Mouse (Mus musculus) gastrocnemius, postnatal 4 days (tissue): ENCODE data around the gene Kremen2. TPM values are rescaled to one million over a fixed set of nuclear protein-coding genes. Genes with fewer than 3 reads are reported as not detected.

Source experiments
- DNase-seq, 2 experiments: peaks; one replicate each; pipeline ENCODE4 v3.0.0; 2021 to 2022; ENCODE audit warnings: low spot score in 2 of 2, mixed read lengths in 2 of 2
- total RNA-seq, 2 experiments: library from RNA; stranded (reverse); gene quantifications; 2 replicates each; pipeline ENCODE4 v1.2.3; 2021

Gene Kremen2
- total RNA-seq, 2 experiments from 2014 or later: 0.13 to 0.20 TPM

DNA sequence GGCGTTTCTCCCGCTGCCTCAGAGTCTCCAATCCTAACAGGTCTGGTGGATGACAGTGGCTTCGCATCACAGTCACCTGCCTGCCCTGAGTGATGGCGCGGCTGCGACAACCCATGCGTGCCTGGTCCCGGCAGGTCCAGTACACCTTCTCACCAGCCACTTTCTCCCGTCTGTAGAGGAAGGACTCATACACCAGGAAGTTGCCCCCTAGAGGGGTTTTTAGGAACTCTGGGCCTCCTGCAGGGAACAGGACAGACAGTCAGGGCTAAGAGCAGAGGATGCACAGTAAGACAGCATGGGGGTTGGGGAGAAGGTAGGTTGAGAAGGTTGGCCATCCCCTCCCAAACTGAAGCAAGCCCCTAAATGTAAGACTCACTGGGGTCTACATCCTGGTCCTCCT is 14.6 kb upstream of the Kremen2 start:
- DNase-seq: no peak

DNA sequence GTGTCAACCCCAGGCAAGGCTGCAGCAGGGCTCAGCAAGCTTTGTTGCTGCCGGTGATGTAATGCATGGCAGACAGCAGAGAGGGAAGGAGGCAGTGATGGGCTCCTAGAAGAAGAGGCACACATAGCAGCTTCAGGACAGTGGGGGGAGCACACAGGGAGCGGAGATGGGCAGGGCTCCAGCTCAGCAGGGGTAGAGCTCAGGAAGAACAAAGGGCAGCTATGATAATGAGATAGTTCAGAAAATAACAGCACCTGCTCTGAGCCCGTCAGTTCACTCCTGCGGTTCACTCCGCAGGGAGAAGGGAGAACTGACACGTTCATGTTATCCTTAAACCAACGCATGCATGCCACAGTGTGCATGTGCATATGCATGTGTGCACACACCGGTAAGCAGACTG is 13.2 kb upstream of the Kremen2 start:
- DNase-seq: no peak

- DNase-seq: no peak
Observed at GRCm38 (mm10) chr17:23757581-23757980, 11.9 kb upstream of the Kremen2 start.

DNA sequence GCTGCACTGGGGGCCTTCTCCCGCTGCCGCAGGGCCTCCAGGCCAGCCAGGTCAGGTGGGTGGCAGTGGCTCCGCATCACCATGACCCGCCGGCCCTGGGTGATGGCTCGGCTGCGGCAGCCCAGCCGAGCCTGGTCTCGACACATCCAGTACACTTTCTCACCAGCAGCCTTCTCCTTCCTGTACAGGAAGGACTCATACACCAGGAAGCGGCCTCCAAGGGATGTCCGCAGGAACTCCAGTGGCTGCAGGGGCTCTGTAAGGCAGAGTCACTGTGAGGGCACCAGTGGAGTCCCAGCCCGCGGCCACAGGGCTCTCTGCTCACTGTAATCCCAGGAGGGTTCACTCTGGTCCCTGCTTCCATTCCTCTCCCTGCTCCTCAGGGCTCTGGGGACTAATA is 10.1 kb upstream of the Kremen2 start:
- DNase-seq: no peak

DNA sequence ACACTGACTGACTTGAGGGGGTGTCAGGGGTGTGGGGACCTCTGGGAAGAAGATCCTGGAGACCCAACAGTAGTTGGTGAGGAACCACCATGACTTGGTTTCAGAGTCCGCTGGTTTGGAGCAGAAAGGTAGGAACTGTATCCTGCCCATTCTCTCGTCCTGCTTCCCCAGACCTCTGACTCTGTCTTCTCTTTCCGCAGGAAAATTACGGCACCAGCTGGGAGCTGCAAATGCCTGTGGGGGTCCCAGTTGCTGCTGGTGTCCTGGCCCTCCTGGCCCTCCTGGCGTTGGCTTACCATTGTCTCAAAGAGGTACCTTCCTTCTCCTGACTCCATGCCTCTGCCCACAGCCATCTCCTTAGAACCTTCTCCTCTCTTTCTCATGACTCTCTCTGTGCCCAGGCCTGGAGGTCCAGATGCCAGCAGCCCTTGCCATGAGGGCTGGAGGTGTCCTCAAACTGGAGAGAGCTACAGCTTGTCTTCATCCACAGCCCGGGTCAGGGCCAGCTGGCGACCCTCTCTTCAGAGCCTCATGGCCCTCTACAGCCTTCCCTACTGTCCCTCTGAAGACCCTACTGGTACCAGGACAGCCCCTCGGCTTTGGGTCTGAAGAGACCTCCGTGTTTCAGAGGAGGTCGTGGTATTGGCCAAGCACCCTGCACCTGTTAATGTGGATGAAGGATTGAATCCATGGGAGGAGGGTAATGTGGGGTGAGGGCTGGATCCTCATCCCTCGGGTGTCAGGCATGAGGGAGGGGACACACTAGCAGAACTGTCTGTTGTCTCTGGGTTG is 4.0 kb upstream of the Kremen2 start:
- no peak for DNase-seq

DNA sequence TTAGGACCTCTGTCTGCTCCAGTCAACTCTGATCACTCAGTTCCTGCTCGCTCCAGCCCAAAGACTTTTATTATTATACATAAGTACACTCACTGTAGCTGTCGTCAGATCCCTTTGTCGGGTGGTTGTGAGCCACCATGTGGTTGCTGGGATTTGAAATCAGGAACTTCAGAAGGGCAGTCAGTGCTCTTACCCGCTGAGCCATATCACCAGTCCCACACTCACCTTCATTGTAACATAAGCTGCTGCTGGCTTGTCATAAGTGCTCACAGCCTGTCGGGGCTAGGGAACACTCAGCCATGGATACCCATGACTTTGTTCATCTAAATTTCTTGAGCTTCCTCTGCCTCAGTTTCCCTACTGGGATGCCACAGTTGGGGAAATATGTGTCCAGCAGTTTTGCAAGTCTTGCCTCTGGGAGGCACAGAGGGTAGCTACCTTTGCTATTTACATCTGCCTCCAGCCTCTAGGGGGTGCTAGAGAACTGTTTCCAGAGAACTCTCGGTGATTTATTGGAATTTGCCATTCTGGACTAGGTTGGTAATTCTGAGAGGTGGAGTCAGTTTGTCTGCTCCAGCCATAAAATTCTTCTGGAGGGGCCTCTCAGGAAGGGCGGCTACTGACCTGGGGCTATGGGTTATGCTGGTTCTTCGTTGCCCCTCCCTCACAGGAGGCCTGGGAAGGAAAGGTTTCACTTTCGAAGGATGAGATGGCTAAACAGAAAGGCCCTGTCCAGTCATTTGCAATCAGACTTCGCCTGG is 3.2 kb upstream of the Kremen2 start:
- peak; percentile 41 to 64 for DNase-seq

DNA sequence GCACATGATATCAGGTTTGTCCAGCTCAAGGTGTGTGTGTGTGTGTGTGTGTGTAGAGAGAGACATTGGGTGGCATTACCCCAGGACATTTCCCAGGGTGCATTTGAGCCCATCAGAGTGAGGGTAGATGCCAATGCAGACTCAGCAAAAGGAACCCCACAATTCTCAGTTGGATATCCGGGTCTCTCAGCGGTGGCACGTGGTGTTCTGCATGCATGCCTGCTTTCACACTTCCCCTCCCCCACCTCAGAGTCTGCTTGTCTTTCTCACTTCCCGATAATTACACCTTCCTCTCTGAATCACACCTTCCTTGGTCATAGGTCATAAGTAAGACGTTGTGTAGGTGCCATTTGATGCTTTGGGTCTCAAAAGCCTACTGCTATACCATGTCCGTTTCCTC is 2.4 kb upstream of the Kremen2 start:
- no peak for DNase-seq

DNA sequence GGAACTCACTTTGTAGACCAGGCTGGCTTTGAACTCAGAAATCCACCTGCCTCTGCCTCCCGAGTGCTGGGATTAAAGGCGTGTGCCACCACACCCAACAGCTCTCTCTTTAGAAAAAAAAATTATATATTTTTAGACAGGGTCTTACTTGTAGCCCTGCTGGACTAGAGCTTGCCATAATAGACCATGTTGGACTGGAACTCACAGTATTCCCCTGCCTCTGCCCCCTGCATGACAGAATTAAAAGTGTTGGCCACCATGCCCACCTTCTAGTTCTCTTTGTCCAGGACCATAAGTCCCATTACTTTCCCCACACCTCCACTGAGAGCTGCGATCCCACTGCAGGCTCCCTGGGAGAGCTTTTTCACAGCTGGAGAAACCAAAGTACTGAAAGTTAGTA is 1.8 kb upstream of the Kremen2 start:
- DNase-seq: no peak

- DNase-seq: no peak
Observed at GRCm38 (mm10) chr17:23746767-23747166, 1.1 kb upstream of the Kremen2 start.

- no peak for DNase-seq
Observed at GRCm38 (mm10) chr17:23746311-23746710, 678 bp upstream of the Kremen2 start.

- no peak for DNase-seq
Observed at GRCm38 (mm10) chr17:23744651-23745050, 982 bp downstream of the Kremen2 start.

DNA sequence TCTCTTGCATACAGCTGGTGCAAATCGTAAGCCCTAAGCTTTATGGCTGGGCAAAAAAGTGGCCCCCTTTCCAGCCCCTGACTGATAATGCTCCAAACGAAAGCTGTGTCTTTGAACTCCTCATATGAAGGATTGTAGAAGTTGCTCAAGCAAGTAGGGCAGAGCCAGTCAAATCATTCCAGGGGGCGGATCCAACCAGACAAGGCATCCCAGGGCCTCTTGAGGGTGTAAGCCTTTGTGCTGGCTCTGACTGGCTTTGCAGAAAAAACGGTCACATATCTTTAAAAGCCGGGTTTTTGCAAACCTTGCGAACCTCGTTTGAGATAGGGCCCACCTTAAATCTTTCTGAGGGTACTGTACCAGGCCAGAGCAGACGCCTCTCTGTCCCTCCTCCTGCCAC is 1.6 kb downstream of the Kremen2 start:
- no peak for DNase-seq

DNA sequence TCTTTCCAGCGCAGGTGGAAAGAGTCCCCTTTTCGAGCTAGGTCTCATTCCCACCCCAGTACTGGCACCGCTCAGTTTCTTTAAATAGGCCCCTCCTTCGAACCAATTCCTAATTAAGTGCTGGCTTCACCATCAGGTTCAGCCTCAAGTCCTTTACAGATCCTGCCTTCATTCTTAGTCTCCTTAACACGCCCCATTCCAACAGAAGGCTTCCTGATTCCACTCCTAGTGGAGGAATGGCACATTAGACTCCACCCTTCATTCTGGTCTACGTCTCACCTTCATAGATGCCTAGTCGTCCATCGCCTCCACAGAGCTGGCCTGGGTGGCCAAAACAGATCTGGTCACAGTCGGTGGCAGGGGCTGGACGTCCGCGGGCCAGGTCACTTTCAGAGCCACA is 2.7 kb downstream of the Kremen2 start:
- no peak for DNase-seq

DNA sequence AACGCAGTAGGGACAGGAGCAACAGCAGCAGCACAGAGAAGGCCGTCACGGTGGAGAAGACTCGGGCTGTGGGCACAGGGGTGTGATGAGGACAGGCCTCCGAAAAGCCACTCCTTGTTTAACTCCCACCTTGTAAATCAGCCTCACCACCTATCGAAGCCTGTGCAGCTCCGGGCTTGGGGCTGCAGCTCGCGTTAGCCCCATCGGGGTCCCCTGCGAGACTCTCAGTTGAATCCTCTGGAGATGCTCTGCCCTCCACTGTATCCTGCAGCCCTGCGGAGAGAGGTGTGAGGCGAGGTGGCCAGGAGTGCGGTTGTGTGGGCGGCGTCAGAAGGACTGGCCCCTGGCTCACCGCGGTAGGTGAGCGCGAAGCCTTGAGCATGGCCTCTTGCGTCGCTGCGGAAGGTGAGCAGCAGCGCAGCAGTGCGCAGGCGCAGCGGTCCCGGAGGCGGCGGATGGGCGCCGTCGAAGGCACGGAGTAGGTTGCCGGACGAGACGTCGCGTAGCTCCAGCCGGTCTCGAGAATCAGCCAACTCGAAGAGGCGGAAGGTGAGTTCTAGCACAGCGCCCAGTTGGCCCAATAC is 3.3 kb downstream of the Kremen2 start:
- DNase-seq: no peak

GRCm38 (mm10) chr17:23741359-23742209 is 4.0 kb downstream of the Kremen2 start:
- no peak for DNase-seq

- DNase-seq: no peak
Observed at GRCm38 (mm10) chr17:23740598-23741021, 5.0 kb downstream of the Kremen2 start, which contains the start of gene Paqr4. TSS of gene Paqr4 (minus strand) at chr17:23740867.

- DNase-seq: peak; percentile 76 to 87
Observed at GRCm38 (mm10) chr17:23740136-23740584, 5.5 kb downstream of the Kremen2 start.

- DNase-seq: peak in 1 of 2 experiments; percentile 38
Observed at GRCm38 (mm10) chr17:23739202-23740135, 6.2 kb downstream of the Kremen2 start.

GRCm38 (mm10) chr17:23738836-23739201 is 6.8 kb downstream of the Kremen2 start:
- DNase-seq: no peak
